Mouse (Mus musculus) ovary, adult 18-20 months (tissue): ENCODE data around the gene Abca13.
"Not testable (repeated sequence)": the region's sequence is repeated elsewhere in the genome, so short reads cannot be mapped to it uniquely, and the experiment has no call there.

Source experiments
- DNase-seq: peaks from one replicate; pipeline ENCODE4 v3.0.0; 2022; ENCODE audit warnings: low spot score, mixed read lengths

Abca13 gene

GRCm38 (mm10) chr11:9191555-9192131, at the start of gene Abca13:
Gene Abca13 (plus strand): TSS chr11:9191942.
- no peak for DNase-seq

GRCm38 (mm10) chr11:9145113-9145512, 46.6 kb upstream of the Abca13 start:
- no peak for DNase-seq

GRCm38 (mm10) chr11:9146115-9146514, 45.6 kb upstream of the Abca13 start:
- no peak for DNase-seq

GRCm38 (mm10) chr11:9146683-9147082, 45.1 kb upstream of the Abca13 start:
- DNase-seq, result no peak

- DNase-seq, result no peak
Observed at GRCm38 (mm10) chr11:9148206-9148605, 43.5 kb upstream of the Abca13 start.

GRCm38 (mm10) chr11:9150403-9150802, 41.3 kb upstream of the Abca13 start:
- not testable (repeated sequence) for DNase-seq

GRCm38 (mm10) chr11:9159953-9160352, 31.8 kb upstream of the Abca13 start:
- no peak for DNase-seq

- DNase-seq, result no peak
Observed at GRCm38 (mm10) chr11:9167331-9167730, 24.4 kb upstream of the Abca13 start.

- DNase-seq, result no peak
Observed at GRCm38 (mm10) chr11:9181477-9181876, 10.3 kb upstream of the Abca13 start.

GRCm38 (mm10) chr11:9189471-9189870, 2.3 kb upstream of the Abca13 start:
- not testable (repeated sequence) for DNase-seq

GRCm38 (mm10) chr11:9190772-9191554, 779 bp upstream of the Abca13 start:
- DNase-seq, result no peak

- no peak for DNase-seq
Observed at GRCm38 (mm10) chr11:9194861-9195260, 3.1 kb downstream of the Abca13 start.

- DNase-seq, result no peak
Observed at GRCm38 (mm10) chr11:9199868-9200267, 8.1 kb downstream of the Abca13 start.

GRCm38 (mm10) chr11:9210707-9211106, 19.0 kb downstream of the Abca13 start:
- no peak for DNase-seq

- no peak for DNase-seq
Observed at GRCm38 (mm10) chr11:9213580-9213979, 21.8 kb downstream of the Abca13 start.

GRCm38 (mm10) chr11:9216252-9216651, 24.5 kb downstream of the Abca13 start:
- no peak for DNase-seq

- DNase-seq, result no peak
Observed at GRCm38 (mm10) chr11:9220501-9220900, 28.8 kb downstream of the Abca13 start.

- DNase-seq, result no peak
Observed at GRCm38 (mm10) chr11:9221646-9222045, 29.9 kb downstream of the Abca13 start.

- DNase-seq, result no peak
Observed at GRCm38 (mm10) chr11:9226399-9226798, 34.7 kb downstream of the Abca13 start.

- DNase-seq, result not testable (repeated sequence)
Observed at GRCm38 (mm10) chr11:9249627-9250026, 57.9 kb downstream of the Abca13 start.

- DNase-seq, result not testable (repeated sequence)
Observed at GRCm38 (mm10) chr11:9263072-9263471, 71.3 kb downstream of the Abca13 start.

- no peak for DNase-seq
Observed at GRCm38 (mm10) chr11:9269090-9269489, 77.3 kb downstream of the Abca13 start.

- DNase-seq, result no peak
Observed at GRCm38 (mm10) chr11:9285204-9285603, 93.5 kb downstream of the Abca13 start.

GRCm38 (mm10) chr11:9285759-9286158, 94.0 kb downstream of the Abca13 start:
- DNase-seq, result no peak
